Mouse (Mus musculus): Measurements from ENCODE around the gene Gm47841. TPM values are rescaled to one million over a fixed set of nuclear protein-coding genes. Genes with fewer than 3 reads are reported as not detected.

Gene Gm47841
- total RNA-seq, 2 experiments from 2014 or later: not detected

- no peak for DNase-seq
These were observed 26.9 kb upstream of the Gm47841 start for GRCm38 (mm10) chr15:101074067-101074466.

- DNase-seq: no peak
These were observed 25.5 kb upstream of the Gm47841 start for GRCm38 (mm10) chr15:101072736-101073135.

GRCm38 (mm10) chr15:101070762-101071161 is 23.6 kb upstream of the Gm47841 start:
- DNase-seq: no peak

GRCm38 (mm10) chr15:101069641-101070190 is 22.5 kb upstream of the Gm47841 start:
- no peak for DNase-seq

- no peak for DNase-seq
These were observed 21.5 kb upstream of the Gm47841 start for GRCm38 (mm10) chr15:101068671-101069070.

- DNase-seq: no peak
These were observed 20.8 kb upstream of the Gm47841 start for GRCm38 (mm10) chr15:101068029-101068428.

GRCm38 (mm10) chr15:101066920-101067696 is 19.9 kb upstream of the Gm47841 start:
- no peak for DNase-seq

- no peak for DNase-seq
These were observed 19.2 kb upstream of the Gm47841 start for GRCm38 (mm10) chr15:101066364-101066847.

GRCm38 (mm10) chr15:101065069-101065468 is 17.9 kb upstream of the Gm47841 start:
- no peak for DNase-seq

- DNase-seq: no peak
These were observed 13.2 kb upstream of the Gm47841 start for GRCm38 (mm10) chr15:101060280-101060852.

- no peak for DNase-seq
These were observed 12.5 kb upstream of the Gm47841 start for GRCm38 (mm10) chr15:101059570-101060279.

- no peak for DNase-seq
These were observed 9.0 kb upstream of the Gm47841 start for GRCm38 (mm10) chr15:101056225-101056624.

- no peak for DNase-seq
These were observed 7.3 kb upstream of the Gm47841 start for GRCm38 (mm10) chr15:101054541-101054940.

GRCm38 (mm10) chr15:101053832-101054459 is 6.7 kb upstream of the Gm47841 start:
- no peak for DNase-seq

- no peak for DNase-seq
These were observed 5.6 kb upstream of the Gm47841 start for GRCm38 (mm10) chr15:101052560-101053501.

GRCm38 (mm10) chr15:101051869-101052268 is 4.7 kb upstream of the Gm47841 start:
- DNase-seq: no peak

GRCm38 (mm10) chr15:101048338-101048896 is 1.2 kb upstream of the Gm47841 start:
- no peak for DNase-seq

- DNase-seq: peak; percentile 56
These were observed 537 bp downstream of the Gm47841 start for GRCm38 (mm10) chr15:101046527-101047193.

- DNase-seq: no peak
These were observed 1.1 kb downstream of the Gm47841 start for GRCm38 (mm10) chr15:101046039-101046526.

- no peak for DNase-seq
These were observed 2.7 kb downstream of the Gm47841 start for GRCm38 (mm10) chr15:101044531-101044930.
